Mouse (Mus musculus) lung, adult 2 months (tissue): Measurements from ENCODE around the gene Mblac2.

Source experiments
- CTCF ChIP-seq: fragments of 200-500 bp; IDR thresholded peaks from 2 replicates; pipeline ENCODE4 v1.5.1; 2011; ENCODE audit warnings: mild to moderate bottlenecking, low read length, control low read depth; ENCODE audit not compliant: insufficient read depth
- POLR2A ChIP-seq: fragments of 200-500 bp; IDR thresholded peaks from 2 replicates; pipeline ENCODE4 v1.6.1; 2011; ENCODE audit warnings: low read depth, mild to moderate bottlenecking, control low read depth, low read length, borderline replicate concordance; ENCODE audit errors: extremely low read depth

DNA sequence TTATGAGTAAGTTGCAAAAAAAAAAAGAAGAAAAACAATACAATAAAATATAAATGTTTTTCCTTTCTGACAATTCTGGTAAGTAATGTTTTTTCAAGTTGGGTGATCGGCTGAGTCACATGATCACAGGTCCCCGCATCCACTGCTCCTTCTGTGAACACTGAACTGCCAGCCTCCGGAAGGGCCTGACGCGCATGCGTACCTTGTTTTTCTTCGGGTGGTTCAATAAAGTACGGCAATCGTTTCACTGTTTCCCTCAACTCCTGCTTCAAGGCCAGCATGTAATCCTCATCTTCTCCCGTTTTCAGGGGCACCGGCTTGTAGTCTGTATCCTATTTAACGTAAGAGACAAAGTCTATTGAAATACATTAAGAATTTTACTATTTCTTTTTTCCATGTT lies 16.7 kb upstream of the Mblac2 start:
- no peak for TF ChIP-seq CTCF
- TF ChIP-seq POLR2A = no peak
